Mouse (Mus musculus) A20 (cell line): Measurements from ENCODE around the gene Marcksl1.
"Not testable (repeated sequence)": the region's sequence is repeated elsewhere in the genome, so short reads cannot be mapped to it uniquely, and the experiment has no call there.

Experiments used
- DNase-seq: peaks from one replicate; pipeline ENCODE4 v3.0.0-alpha.2; 2011; ENCODE audit warnings: low read depth, low spot score

The Marcksl1 gene

GRCm38 (mm10) chr4:129509650-129510049, 3.7 kb upstream of the Marcksl1 start:
- DNase-seq, result no peak

- no peak for DNase-seq
These were observed 2.5 kb upstream of the Marcksl1 start for GRCm38 (mm10) chr4:129510723-129511412.

GRCm38 (mm10) chr4:129511413-129512096, 1.8 kb upstream of the Marcksl1 start:
- DNase-seq, result no peak

GRCm38 (mm10) chr4:129513891-129514290, 510 bp downstream of the Marcksl1 start:
- DNase-seq, result no peak

- DNase-seq, result peak; percentile 85
These were observed 1.0 kb downstream of the Marcksl1 start for GRCm38 (mm10) chr4:129514300-129514898.

- no peak for DNase-seq
These were observed 3.5 kb downstream of the Marcksl1 start for GRCm38 (mm10) chr4:129516925-129517324.

- no peak for DNase-seq
These were observed 5.1 kb downstream of the Marcksl1 start for GRCm38 (mm10) chr4:129518519-129518918.

- peak; percentile 45 for DNase-seq
These were observed 12.0 kb downstream of the Marcksl1 start for GRCm38 (mm10) chr4:129525338-129525737.

GRCm38 (mm10) chr4:129525889-129526288, 12.5 kb downstream of the Marcksl1 start:
- no peak for DNase-seq

GRCm38 (mm10) chr4:129528901-129529300, 15.5 kb downstream of the Marcksl1 start:
- not testable (repeated sequence) for DNase-seq

GRCm38 (mm10) chr4:129540012-129540411, 26.6 kb downstream of the Marcksl1 start:
- peak; percentile 68 for DNase-seq

- peak; percentile 71 for DNase-seq
These were observed 28.6 kb downstream of the Marcksl1 start for GRCm38 (mm10) chr4:129541868-129542591.

GRCm38 (mm10) chr4:129542592-129543141, 29.3 kb downstream of the Marcksl1 start, which contains the start of gene Hdac1:
Gene Hdac1, minus strand, starts transcription at chr4:129542713.
- DNase-seq, result peak; percentile 99

GRCm38 (mm10) chr4:129544106-129544505, 30.7 kb downstream of the Marcksl1 start:
- DNase-seq, result no peak

GRCm38 (mm10) chr4:129547631-129548030, 34.2 kb downstream of the Marcksl1 start:
- DNase-seq, result not testable (repeated sequence)

GRCm38 (mm10) chr4:129549306-129549705, 35.9 kb downstream of the Marcksl1 start:
- peak; percentile 61 for DNase-seq

- no peak for DNase-seq
These were observed 36.9 kb downstream of the Marcksl1 start for GRCm38 (mm10) chr4:129550295-129550694.

- DNase-seq, result not testable (repeated sequence)
These were observed 41.1 kb downstream of the Marcksl1 start for GRCm38 (mm10) chr4:129554512-129554911.

- peak; percentile 70 for DNase-seq
These were observed 42.1 kb downstream of the Marcksl1 start for GRCm38 (mm10) chr4:129555421-129555861.

GRCm38 (mm10) chr4:129555862-129556531, 42.6 kb downstream of the Marcksl1 start:
- DNase-seq, result no peak
